Mouse (Mus musculus) retina, postnatal 1 day (tissue): ENCODE measurements around the gene Ninj2.

Experiments used
- DNase-seq: peaks from one replicate; pipeline ENCODE4 v3.0.0-alpha.2; 2012

Gene Ninj2

GRCm38 (mm10) chr6:120206586-120206985, 113.4 kb downstream of the Ninj2 start:
- DNase-seq: no peak

- no peak for DNase-seq
These were observed 118.4 kb downstream of the Ninj2 start for GRCm38 (mm10) chr6:120211536-120211935.

- DNase-seq: no peak
These were observed 123.6 kb downstream of the Ninj2 start for GRCm38 (mm10) chr6:120216702-120217101.

- no peak for DNase-seq
These were observed 126.1 kb downstream of the Ninj2 start for GRCm38 (mm10) chr6:120219281-120219680.

GRCm38 (mm10) chr6:120222669-120223068, 129.5 kb downstream of the Ninj2 start:
- DNase-seq: peak; percentile 49

- peak; percentile 27 for DNase-seq
These were observed 132.2 kb downstream of the Ninj2 start for GRCm38 (mm10) chr6:120225355-120225754.

GRCm38 (mm10) chr6:120227068-120227467, 133.9 kb downstream of the Ninj2 start:
- DNase-seq: no peak

- no peak for DNase-seq
These were observed 136.7 kb downstream of the Ninj2 start for GRCm38 (mm10) chr6:120229806-120230205.

- DNase-seq: no peak
These were observed 137.3 kb downstream of the Ninj2 start for GRCm38 (mm10) chr6:120230441-120230840.

GRCm38 (mm10) chr6:120232885-120233284, 139.7 kb downstream of the Ninj2 start:
- no peak for DNase-seq

GRCm38 (mm10) chr6:120235874-120236273, 142.7 kb downstream of the Ninj2 start:
- DNase-seq: no peak

GRCm38 (mm10) chr6:120240461-120240860, 147.3 kb downstream of the Ninj2 start:
- DNase-seq: no peak

- no peak for DNase-seq
These were observed 148.3 kb downstream of the Ninj2 start for GRCm38 (mm10) chr6:120241453-120241852.

GRCm38 (mm10) chr6:120242530-120242929, 149.4 kb downstream of the Ninj2 start:
- no peak for DNase-seq

- DNase-seq: no peak
These were observed 150.1 kb downstream of the Ninj2 start for GRCm38 (mm10) chr6:120243250-120243649.

GRCm38 (mm10) chr6:120246676-120247075, 153.5 kb downstream of the Ninj2 start:
- no peak for DNase-seq

- no peak for DNase-seq
These were observed 156.7 kb downstream of the Ninj2 start for GRCm38 (mm10) chr6:120249831-120250230.
